Mouse (Mus musculus): Measurements from ENCODE around the gene Entr1.

GRCm38 (mm10) chr2:26399647-26400046, 10.5 kb upstream of the Entr1 start:
- no peak for TF ChIP-seq EP300 (IDR thresholded peaks at IDR 0.05)
- TF ChIP-seq CTCF (IDR thresholded peaks at IDR 0.05): no peak

All from lung, postnatal 0 days (tissue).